21 mouse cellular contexts compared by ENCODE assay signal in genomic region chr17:44569020-44569621, GRCm38 (mm10).
DNase-seq lines count a peak whose midpoint lies in the region; ATAC-seq and TF ChIP-seq lines count a peak whose summit lies in the region.
"Had no signal": no experiment of that assay in that cellular context is flagged by ENCODE, and none has a peak within 500 bp of the region (broad histone marks: within the 10 kb centered on the region; RNA-seq: fewer than 3 reads in every experiment).

No protein-coding gene starts in this region.

- peak; percentile 74 for ATAC-seq in CD4-positive, CD25-positive, alpha-beta regulatory T cell, adult 4 months
- ATAC-seq in inflammation-experienced regulatory T-cells, adult 6 months, result peak; percentile 71
- 0 out of 2 replicates have a peak, but pooled peaks have one; percentile 14 for ATAC-seq in neutrophil, adult 5-6 weeks (ENCODE audit: extremely low read depth, insufficient number of reproducible peaks, low FRiP score, poor library complexity, severe bottlenecking)
- ATAC-seq in forebrain, embryonic 14.5 days, result no peak
- ATAC-seq: forebrain, embryonic 16.5 days; Patski had no signal

- intact Hi-C loops in gastrocnemius, adult 2 months (cut with DNase I), result no loop called here

- no peaks in the 10 kb centered on the region for H3K4me1 ChIP-seq in forebrain, embryonic 14.5 days (ENCODE audit: control insufficient read depth, insufficient read depth, low read length)
- H3K4me1 ChIP-seq: hindbrain, embryonic 13.5 days had no signal

- no peak overlapping the region for H3K4me2 ChIP-seq in forebrain, embryonic 14.5 days (ENCODE audit: low read length)
- H3K4me2 ChIP-seq: embryonic facial prominence, embryonic 15.5 days; hindbrain, embryonic 13.5 days; neural tube, embryonic 13.5 days had no signal

- H3K9ac ChIP-seq in forebrain, embryonic 14.5 days (ENCODE audit: low read length), result no peak overlapping the region
- H3K9ac ChIP-seq: embryonic facial prominence, embryonic 15.5 days; hindbrain, embryonic 13.5 days; neural tube, embryonic 13.5 days had no signal

- WGBS in forebrain, embryonic 14.5 days, result 90% methylated on average over 8 of the region's 8 CpGs

- no peak overlapping the region for H3K4me3 ChIP-seq in forebrain, embryonic 14.5 days (ENCODE audit: low read depth, low read length)
- H3K4me3 ChIP-seq in gastrocnemius, adult 2 months, result no peak overlapping the region
- H3K4me3 ChIP-seq: embryonic facial prominence, embryonic 15.5 days; hindbrain, embryonic 13.5 days; neural tube, embryonic 13.5 days had no signal

- DNase-seq in CD4-positive helper T cell, adult 2 months (ENCODE audit: low read depth, low spot score), result peak; percentile 86
- no peak for DNase-seq in left cerebral cortex, adult 8-10 months (ENCODE audit: low spot score in 2 of 2)
- no peak for DNase-seq in forebrain, embryonic 14.5 days (ENCODE audit: low spot score)
- no peak for DNase-seq in gastrocnemius, adult 2 months
- DNase-seq: adrenal gland, postnatal 14 days; cerebellum, adult 8-10 months; cerebellum, postnatal 36 days; kidney, adult 8-10 months; kidney, postnatal 14 days; midbrain, embryonic 14.5 days; thymus, postnatal 36 days had no signal

- no peaks in the 10 kb centered on the region for H3K36me3 ChIP-seq in forebrain, embryonic 14.5 days (ENCODE audit: control insufficient read depth, insufficient read depth, low read length)
- H3K36me3 ChIP-seq: embryonic facial prominence, embryonic 15.5 days; G1E; hindbrain, embryonic 13.5 days; neural tube, embryonic 13.5 days had no signal

- H3K27me3 ChIP-seq in forebrain, embryonic 14.5 days (replicated peaks; ENCODE audit: control insufficient read depth, insufficient read depth, low read length), result no peaks in the 10 kb centered on the region
- H3K27me3 ChIP-seq: CH12.LX; embryonic facial prominence, embryonic 15.5 days; hindbrain, embryonic 13.5 days; Patski had no signal

- no peak overlapping the region for H3K27ac ChIP-seq in forebrain, embryonic 14.5 days (ENCODE audit: low read depth, low read length)
- no peak overlapping the region for H3K27ac ChIP-seq in gastrocnemius, adult 2 months
- H3K27ac ChIP-seq: embryonic facial prominence, embryonic 15.5 days; hindbrain, embryonic 13.5 days; neural tube, embryonic 13.5 days had no signal

- TF ChIP-seq CTCF in gastrocnemius, adult 2 months (IDR thresholded peaks at IDR 0.05), result no peak

- H3K9me3 ChIP-seq in forebrain, embryonic 14.5 days (replicated peaks; ENCODE audit: control insufficient read depth, low read length), result no peaks in the 10 kb centered on the region
- H3K9me3 ChIP-seq: embryonic facial prominence, embryonic 15.5 days; hindbrain, embryonic 13.5 days; neural tube, embryonic 13.5 days had no signal
